Mouse (Mus musculus) duodenum, adult 2 months (tissue): Measurements from ENCODE around the gene Faxc. TPM values are rescaled to one million over a fixed set of nuclear protein-coding genes. Genes with fewer than 3 reads are reported as not detected.

ENCODE experiments used
- polyA plus RNA-seq: library from polyadenylated mRNA; depleted of rRNA; stranded (reverse); fragments of >200 nt; gene quantifications from 2 replicates; pipeline ENCODE4 v1.2.3, GENCODE M21; 2012; ENCODE audit warnings: low replicate concordance; rRNA removed

Gene Faxc
- 0.25 and 0.67 TPM in 2 replicates for polyA plus RNA-seq

DNA sequence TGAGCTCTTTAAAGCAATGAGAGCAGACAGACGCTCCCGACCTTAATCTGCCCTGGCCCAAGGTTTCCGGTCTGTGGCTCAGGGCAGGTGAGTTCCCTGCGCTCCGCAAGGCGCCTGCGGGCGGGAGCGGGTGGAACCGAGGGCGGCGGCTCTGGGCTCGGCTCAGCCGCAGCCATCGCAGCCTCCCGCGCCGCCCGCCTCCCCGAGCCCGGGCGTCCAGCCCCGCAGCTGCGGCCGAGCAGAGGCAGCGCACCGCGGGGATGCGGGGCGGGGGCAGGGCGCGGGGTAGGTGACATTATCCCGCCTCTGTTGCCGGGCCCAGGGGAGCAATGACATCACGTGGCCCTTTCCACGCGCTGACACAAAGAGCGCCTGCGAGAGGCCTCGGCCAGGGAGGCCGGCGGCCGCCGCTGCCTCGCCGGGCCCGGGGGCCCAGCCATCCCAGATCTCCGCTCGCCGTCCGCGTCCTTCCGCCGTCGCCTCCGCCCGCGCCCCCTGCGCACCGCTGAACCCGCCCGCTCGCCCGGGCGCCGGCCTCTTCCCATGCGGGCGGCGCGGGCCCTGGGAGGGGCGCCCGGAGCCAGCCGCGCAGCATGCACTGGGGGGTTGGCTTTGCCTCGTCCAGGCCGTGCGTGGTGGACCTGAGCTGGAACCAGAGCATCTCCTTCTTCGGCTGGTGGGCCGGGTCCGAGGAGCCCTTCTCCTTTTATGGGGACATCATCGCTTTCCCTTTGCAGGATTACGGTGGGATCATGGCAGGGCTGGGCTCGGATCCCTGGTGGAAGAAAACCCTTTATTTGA, at the start of gene Faxc:
TSS of gene Faxc (plus strand) at position 359 of the 801 bp plus-strand sequence.

Other genes starting within 250 kb of the Faxc start
- not detected in 2 replicates for gene Prdm13, start 245.4 kb upstream of the Faxc start, polyA plus RNA-seq
- 0.31 and 1.0 TPM in 2 replicates for gene Ccnc, start 203.6 kb upstream of the Faxc start, polyA plus RNA-seq
- gene Usp45, start 164.2 kb upstream of the Faxc start, polyA plus RNA-seq = 1.2 and 1.5 TPM in 2 replicates
- gene Tstd3, start 164.1 kb upstream of the Faxc start, polyA plus RNA-seq = 0.76 and 1.3 TPM in 2 replicates
- gene Pnisr, start 83.7 kb upstream of the Faxc start, polyA plus RNA-seq = 4.0 and 14.1 TPM in 2 replicates
- 0.76 and 0.98 TPM in 2 replicates for gene Coq3, start 51.7 kb upstream of the Faxc start, polyA plus RNA-seq